Mouse (Mus musculus): Measurements from ENCODE around the gene Ttll4.
A peak's percentile ranks its signal among the peaks of the same experiment; 100 is the strongest.

The Ttll4 gene

DNA sequence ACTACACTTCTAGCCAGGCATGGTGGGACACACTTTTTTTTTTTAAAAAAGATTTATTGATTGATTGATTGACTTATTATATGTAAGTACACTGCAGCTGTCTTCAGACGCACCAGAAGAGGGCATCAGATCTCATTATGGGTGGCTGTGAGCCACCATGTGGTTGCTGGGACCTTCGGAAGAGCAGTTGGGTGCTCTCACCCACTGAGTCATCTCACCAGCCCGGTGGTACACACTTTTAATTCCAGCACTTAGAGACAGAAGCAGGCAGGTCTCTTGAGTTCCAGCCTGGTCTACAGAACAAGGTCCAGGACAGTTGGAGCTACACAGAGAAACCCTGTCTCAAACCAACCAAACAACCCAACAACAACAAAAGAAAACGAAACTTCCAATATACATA, 50.5 kb downstream of the Ttll4 start:
- no peak for DNase-seq (ENCODE audit: low read depth, low spot score)

DNA sequence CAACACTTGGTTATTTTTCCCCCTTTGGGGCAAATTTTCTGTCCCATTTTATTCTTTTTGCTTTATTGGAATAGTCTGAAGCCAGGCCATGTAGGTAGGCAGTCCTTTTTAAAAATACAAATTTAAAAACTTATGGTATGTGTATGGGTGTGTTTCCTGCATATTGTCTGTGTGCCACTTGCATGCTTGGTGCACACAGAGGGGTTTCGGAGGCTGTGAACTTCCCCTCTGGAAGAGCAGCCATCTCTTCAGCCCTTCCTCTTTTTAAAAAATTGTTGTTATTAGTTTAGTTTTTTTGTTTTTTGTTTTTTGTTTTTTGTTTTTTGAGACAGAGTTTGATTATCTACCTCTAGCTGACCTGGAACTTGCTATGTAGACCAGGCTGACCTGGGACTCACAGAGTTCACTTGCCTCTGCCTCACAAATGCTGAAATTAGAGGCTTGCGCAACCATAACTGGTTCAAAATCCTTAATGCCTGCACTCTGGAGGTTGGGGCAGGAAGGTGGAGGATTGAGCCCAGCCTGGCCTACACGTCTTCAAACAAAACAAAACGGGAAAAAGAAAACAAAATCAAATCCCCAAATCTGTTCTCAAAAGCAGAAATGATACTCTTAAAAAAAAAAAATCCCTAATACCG, 51.0 kb downstream of the Ttll4 start:
- DNase-seq (ENCODE audit: low read depth, low spot score): no peak

DNA sequence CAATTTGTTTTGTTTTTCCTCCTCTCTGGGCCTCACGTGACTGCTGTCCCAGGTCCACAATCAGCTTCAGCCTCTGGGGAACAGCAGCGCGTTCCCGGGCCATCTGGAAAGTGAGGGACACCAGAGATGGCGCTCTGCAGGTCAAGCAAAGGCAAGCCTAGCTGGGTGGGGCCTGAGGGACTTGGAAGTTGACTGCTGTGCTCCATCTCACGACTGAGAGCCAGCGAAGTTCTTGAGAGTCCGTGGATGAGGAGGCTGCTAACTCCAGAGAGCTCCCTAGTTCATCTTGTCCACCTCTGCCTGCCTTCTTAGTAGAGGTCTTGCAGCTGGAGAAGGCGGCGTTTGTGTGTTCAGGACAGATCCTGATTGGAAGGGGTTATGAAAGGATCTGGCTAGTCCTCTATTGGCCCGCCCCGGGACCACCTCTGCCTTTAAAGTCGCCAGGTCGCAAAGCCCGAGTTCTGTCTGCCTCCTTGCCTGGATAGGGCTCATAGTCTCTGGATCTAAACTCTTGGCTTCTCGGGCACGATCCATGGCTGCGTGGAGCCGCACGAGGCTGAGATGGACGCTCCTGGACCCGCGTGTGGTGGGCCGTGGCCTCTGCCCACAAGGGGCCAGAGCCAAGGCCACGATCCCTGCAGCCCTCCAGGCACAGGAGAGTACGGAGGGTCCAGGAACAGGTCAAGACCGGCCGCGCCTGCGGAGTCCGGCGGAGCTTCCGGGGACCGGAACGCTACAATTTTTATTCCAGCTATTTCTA, 51.7 kb downstream of the Ttll4 start, which contains the start of gene Cyp27a1:
Gene Cyp27a1, plus strand, starts transcription at position 476 of the 760 bp plus-strand sequence.
- DNase-seq (ENCODE audit: low read depth, low spot score): peak; percentile 65

DNA sequence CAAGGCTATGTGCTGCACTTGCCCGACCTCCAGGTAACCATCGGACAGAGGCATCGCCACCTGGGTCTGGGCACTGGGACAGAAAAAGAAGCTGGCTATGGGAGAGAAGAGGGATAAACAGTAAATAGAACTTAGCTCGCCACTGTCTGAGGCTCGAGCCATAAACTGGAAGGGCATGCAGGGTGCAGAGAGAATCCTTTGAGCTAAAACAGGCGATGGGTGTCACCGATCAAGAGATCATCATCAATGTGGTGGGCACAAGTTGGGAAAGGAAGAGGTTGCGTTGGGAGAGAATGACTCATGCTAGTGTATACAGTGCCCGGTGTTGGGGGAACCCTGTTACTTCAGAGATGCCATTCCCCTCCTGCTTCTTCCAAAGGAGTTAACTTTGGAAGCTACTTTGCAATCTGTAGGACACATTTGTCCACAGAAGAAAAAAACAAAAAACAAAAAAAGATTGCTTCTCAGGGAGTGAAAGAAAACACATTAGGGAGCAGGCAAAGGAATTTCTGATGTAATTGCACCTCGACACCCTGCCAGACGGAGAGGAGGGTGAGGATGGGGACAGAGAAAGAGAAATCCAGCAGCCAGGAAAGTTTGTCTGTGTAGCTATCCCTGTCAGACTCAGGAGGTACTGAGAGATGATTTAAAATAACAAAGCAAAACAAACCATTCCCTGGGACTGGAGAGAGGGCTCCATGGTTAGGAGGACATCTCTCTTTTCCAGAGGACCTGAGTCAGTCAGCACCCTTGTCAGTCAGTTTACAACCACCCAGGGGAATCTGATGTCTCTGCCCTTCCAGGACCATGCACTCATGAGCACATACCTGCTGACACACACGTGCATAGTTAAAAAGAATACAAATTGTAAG, 52.5 kb downstream of the Ttll4 start:
- no peak for DNase-seq (ENCODE audit: low read depth, low spot score)

DNA sequence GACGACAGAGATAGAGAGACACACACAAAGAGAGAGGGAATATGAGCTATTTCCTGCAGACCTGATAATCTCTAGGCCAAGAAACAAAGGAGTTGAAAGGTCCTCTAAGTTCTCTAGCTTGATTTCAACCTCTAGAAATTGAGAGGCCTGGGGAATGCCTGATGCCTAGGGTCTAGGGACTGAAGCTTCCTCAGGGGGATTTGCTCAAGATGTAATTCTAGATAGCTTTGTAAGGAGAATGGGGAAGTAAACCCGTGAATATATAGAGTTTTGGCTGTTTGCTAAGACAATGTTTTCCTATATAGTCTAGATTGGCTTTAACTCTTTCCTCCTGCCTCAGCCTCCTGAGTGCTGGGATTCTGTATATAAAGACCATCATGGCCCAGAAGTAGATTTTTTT, 53.4 kb downstream of the Ttll4 start:
- DNase-seq (ENCODE audit: low read depth, low spot score): no peak

DNA sequence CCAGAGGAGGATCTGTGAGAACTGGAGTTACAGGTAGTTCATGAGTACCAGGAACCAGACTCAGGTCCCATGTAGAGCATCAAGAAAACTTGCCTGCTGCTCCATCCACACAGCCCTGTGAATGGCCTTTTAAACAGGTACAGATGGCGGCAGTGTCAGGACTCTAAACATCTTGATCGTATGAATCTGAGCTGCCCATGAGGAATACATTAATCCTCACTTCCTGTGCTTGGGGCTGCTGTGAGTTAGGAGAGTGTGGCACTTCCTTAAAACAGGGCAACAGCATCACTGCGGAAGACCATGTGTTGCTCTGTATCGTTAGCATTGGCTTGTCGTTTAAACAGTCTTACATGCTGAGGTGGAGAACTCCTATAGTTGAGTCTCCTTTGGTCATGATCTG, 53.9 kb downstream of the Ttll4 start:
- no peak for DNase-seq (ENCODE audit: low read depth, low spot score)

DNA sequence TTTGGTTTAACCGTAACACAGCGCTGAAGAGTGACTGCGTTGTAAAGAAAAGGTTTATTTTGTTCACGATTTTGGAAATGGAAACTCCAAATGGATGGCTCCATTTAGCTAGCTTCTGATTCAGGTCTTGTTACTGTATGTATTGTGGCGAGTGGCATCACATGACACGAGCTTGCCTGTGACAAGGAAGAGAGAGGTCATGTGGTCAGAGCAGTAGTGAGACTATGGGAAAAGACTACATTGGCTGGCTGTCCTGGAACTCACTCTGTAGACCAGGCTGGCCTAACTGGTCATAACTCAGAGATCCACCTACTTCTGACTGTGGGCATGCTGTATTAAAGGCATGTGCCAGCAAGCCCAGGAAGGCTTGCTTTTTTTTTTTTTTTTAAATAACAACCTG, 54.3 kb downstream of the Ttll4 start:
- no peak for DNase-seq (ENCODE audit: low read depth, low spot score)

DNA sequence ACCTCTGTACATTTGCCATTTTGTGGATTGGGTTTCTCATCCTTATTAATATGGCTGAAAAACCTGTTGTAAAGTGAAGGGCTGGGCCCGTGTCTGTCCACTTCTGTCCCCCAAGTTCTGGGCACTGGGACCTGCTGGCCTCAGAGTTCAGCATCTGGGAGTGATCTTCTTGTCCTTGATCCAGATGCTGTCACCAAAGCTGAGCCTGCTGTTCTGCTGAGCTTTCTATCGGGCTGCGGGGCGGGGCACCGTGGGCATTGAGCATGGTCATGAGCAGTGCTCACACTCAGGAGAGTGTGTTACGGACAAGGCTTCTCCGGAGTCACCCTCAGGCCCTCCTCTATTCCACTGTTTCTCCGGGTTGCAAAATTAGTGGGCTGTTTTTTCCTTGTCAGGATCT, 56.6 kb downstream of the Ttll4 start:
- DNase-seq (ENCODE audit: low read depth, low spot score): no peak

DNA sequence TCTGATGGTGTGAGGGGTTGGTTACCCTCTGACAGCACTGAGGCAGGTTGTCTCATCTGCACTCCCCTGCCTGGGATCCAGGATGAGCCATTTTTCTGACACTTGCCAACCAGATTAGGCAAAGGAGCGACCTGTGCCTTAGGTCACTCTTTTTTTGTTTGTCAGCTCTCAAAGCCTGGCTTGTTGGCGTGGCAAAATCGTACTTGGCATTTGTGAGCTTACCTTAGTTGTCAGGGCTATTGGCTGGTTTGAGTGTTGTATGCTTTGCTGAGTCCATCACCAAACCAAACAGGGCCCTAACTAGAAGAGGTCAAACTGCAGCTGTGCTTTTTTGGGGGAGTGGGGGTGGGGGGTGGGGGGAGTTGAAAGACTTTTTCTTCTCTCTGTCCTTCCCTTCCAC, 57.7 kb downstream of the Ttll4 start:
- DNase-seq (ENCODE audit: low read depth, low spot score): no peak

DNA sequence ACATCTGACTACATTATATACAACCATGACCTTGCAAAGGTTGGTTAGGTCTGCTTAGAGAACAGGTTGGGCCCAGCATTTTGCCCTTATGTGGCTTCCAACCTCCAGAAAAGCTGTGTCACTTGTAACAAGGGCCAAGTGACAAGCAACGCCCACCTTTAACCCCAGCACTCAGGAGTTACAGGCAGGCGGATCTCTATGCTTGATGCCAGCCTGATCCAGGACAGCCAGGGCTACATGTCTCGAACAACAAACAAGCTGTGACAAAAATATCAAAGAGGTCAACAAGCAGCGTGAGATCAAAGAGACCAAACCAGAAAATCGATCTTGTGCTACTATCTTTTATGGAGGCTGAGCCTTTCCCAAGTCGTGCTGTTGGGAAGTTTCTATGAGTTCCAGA, 60.1 kb downstream of the Ttll4 start:
- no peak for DNase-seq (ENCODE audit: low read depth, low spot score)

DNA sequence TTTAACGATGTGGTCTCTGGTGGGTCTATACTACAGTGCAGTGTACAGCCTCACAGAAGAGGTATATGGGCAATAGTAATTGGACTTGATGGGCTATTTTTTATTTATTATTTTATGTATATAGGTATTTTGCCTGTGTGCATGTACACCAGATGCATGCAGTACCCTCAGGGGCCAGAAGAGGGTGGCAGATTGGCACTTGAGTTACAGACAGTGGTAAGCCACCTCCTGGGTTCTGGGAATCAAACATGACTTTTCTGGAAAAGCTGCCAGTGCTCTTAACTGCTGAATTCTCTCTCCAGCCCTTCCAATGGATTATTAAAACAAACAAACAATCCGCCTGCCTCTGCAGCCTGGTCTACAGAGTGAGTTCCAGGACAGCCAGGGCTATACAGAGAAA, 62.2 kb downstream of the Ttll4 start:
- DNase-seq (ENCODE audit: low read depth, low spot score): peak; percentile 70

DNA sequence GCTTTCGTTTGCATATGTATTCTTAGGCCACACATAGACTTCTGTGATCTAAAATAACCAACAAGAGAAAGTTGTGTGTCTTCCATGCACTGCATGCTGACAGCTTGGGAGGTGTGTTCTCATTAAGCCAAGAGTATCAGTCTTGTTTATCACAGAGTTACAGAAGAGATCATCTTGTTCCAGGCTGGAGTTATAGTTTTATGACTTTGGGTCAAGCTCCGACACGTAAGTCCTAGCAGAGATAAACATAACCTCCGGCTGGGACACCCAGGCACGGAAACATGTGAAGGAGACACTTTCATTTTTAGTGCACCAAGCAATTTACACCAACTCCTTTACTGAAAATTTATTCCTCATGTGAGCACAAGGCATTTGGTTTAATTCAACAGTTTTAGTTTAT, 64.6 kb downstream of the Ttll4 start:
- DNase-seq (ENCODE audit: low read depth, low spot score): no peak

DNA sequence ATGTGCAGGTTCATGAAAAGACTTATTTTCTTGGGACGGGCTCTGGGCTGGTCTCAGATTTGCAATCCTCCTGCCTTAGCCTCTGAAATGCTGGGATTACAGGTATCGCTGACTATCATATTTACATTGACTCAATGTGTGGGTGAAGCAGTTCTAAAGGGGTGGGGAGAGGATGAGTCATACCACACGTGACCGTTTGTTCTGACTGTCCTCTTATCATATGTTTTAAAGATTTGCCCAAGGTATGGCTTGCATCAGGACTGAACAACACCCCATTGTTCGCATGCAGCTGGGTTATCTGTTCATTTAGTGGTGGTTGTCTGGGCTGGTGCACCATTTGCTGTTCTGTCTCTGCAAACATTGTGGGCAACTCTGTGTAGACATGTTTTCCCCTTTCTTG, 65.1 kb downstream of the Ttll4 start:
- DNase-seq (ENCODE audit: low read depth, low spot score): no peak

DNA sequence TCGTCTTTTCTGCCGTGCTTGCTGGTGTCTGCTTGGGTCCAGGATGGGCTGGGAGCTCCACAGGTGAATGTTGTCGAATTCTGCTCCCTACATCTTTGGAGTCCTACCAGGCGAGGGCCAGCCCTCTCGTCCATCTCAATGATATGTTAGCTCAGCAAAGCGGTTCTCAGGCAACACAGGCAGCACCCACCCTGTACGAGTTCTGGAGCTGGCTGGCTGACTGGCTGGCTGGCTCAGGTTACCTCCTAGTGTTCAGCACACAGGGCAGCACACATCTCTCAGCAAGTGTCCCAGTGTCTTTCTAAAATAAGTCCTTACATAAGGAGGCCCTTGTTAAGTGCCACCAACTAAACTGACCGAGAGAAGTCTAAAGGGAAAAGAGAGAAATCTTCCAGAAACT, 66.9 kb downstream of the Ttll4 start:
- DNase-seq (ENCODE audit: low read depth, low spot score): no peak

DNA sequence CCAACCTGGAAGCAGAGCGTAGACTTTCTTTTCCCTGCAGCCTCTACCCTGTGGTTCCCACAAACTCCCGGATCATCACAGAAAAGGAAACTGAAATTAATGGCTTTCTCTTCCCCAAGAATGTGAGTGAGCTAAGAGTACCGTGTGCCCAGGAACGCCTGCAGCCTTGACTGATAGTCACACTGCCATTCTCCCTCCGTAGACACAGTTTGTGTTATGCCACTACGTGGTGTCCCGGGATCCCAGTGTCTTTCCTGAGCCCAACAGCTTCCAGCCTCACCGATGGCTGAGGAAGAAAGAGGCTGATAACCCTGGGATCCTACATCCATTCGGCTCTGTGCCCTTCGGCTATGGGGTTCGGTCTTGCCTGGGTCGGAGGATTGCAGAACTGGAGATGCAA, 75.4 kb downstream of the Ttll4 start:
- DNase-seq (ENCODE audit: low read depth, low spot score): no peak

DNA sequence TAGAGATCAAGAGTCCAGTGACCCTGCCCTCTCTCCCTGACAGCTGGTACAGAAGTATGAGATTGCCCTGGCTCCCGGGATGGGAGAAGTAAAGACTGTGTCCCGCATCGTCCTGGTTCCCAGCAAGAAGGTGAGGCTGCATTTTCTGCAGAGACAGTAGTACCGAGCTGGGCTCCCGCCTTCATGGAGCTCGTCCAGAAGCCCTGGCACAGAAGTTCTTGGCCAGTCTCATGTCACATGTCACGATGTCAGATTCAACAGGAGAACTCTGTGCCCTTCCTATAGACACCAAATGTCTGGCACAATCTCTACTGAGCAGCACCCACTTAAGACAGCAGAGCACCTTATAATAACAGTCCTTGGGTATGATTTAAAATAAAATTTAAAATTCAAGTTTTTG, 76.0 kb downstream of the Ttll4 start:
- no peak for DNase-seq (ENCODE audit: low read depth, low spot score)

DNA sequence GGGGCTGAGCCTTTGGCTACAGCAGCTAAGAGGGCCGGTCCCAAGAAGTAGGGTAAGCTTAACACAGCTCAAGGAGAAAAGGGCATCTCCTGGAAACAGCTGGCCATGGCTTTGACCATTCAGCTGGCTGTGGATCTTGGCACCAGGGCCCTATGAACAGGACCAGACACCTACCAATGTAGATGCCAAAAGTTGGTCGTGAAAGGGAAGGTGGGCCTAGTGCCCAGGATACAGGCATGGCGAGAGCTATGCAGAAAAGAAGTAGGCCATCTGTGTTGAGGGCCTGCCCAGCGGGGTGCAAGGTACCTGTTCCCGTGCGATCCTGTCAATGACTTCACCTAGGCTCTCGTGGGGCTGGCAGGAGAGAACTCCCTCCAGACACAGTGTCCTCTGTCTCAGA, 79.3 kb downstream of the Ttll4 start:
- DNase-seq (ENCODE audit: low read depth, low spot score): no peak

DNA sequence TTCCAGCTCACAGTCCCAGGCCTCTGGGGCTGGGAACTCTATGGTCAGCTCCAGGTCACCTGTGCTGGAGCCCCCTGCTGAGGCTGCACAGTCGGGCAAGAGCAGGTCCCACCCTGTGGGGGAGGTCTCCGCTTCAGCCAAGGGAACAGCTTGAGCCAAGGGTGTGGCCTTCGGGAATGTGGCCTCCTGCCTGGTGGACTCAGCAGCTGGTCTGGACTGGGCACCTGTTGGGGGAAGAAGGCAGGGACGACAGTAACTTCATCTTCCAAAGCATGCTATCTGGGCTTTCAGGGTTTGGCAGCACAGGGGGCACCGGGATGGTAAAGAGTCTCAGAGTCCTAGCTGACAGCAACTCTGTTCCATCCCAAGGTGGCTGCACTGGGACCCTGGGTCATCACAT, 85.8 kb downstream of the Ttll4 start:
- DNase-seq (ENCODE audit: low read depth, low spot score): no peak

DNA sequence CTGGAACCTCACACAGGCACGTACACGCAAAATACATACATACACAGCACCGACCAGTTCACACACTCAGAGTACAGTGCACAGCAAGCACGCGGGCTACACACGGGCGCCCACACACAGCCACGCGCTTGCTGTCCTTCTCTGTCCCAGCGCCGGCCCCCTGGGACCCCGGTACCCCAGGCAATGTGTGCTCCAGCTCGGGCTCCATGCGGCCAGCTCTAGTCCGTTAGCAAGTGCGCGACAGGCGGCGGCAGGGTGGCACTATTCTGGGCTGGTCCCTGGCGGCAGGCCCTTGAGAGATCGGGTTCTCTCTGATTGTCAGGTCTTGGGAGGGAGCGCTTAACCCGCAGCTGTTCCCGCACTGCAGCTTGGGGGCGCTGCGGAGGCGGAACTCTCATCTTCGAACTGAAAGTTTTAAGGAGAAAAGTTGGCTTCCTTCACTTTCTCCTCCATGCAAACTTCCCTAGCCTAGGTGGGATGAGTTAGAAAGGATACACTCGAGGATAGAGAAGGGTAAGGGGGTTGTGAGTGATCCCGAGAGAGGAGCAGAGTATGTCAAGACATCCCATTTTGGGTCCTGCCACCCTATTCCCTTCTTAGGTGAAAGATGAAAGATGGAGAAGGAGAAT, 87.2 kb downstream of the Ttll4 start, which contains the start of gene Prkag3:
Gene Prkag3, minus strand, starts transcription at position 579 of the 629 bp plus-strand sequence.
- DNase-seq (ENCODE audit: low read depth, low spot score): peak; percentile 85

DNA sequence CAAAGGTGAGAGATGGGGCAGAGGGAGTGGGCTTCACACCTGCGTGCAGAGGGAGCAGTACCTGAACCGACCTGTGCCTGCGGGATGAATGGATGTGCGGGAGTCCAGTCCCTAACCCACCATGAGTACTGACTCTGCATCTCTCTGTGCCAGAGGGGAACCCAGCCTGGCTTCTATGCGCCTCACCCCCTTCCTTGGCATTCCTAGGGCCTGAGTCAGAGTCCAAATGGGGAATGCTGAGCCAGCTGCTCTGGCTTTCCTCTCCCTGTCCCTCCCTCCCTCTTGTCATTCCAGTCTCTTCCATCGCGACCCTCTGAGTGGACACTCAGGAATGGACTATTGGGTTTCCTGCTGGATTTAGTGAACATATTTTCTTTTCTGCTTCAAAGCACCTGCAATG, 87.8 kb downstream of the Ttll4 start:
- DNase-seq (ENCODE audit: low read depth, low spot score): no peak

DNA sequence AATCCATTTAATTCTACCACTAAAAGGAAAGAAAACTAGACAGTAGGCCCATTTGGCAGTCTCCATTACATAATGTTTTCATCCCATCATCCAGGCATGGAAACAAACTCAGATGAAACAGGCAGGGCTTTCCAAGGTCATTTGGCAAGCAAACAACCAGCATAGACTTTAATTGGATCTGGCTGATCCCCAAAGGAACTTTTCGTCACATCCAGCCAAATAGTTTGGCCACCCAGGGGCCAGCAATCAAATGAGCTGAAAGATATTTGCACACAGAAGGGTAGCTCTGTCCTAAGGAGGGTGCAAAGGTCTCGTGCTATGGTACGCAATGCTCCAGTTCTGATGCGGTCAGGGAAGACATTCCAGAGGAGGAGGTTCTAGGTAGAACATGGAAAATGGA, 89.1 kb downstream of the Ttll4 start:
- no peak for DNase-seq (ENCODE audit: low read depth, low spot score)

DNA sequence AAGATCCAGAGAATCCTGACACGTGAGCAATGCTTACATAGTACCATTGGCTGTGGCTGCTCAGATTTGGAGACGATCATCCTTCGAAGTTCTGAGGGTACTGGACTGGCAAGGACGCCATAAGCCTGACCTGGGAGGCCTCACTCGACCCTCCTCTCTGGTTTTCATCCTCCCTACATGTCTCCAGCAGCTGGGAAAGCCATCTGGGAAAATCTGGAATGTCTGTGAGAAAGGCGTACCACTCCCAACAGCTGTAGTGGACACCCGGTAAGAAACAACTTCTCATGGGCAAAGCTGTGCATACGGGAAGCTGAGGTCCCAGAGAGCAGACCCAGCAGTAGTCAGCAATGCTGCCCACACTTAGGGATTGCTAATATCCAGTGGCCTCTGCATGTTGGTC, 90.6 kb downstream of the Ttll4 start:
- DNase-seq (ENCODE audit: low read depth, low spot score): no peak
